Mouse (Mus musculus) adrenal gland (tissue): ENCODE results near the gene Hpn.

ENCODE experiments used
- intact Hi-C: fragments of 180-260 bp; cut with DNase I; formaldehyde crosslinking; loops from one replicate; pipeline ENCODE4 v1.15.1; 2025

The Hpn gene

GRCm38 (mm10) chr7:31144886-31145285 is 29.8 kb upstream of the Hpn start:
- intact Hi-C loops = no loop called here

DNA sequence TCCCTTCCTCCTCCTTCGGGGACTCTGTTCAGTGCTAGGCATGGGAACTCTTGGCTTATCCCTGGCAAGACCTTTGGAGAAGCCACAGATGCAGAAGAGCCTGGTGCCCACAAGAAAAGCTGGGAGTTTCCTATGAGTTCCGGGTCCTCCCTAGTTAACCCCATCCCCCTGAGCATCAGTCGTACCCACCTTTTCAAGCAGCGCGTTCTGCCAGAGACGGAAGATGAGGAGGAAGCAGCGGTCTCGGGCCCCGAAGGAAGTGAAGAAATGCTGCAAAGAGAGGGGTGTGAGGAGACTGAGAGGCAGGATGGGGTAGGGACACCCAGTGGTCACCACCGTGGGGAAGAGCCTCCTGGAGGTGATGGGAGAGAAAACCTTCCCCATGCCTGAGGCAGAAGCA is 25.9 kb upstream of the Hpn start:
- intact Hi-C loops = no loop called here

DNA sequence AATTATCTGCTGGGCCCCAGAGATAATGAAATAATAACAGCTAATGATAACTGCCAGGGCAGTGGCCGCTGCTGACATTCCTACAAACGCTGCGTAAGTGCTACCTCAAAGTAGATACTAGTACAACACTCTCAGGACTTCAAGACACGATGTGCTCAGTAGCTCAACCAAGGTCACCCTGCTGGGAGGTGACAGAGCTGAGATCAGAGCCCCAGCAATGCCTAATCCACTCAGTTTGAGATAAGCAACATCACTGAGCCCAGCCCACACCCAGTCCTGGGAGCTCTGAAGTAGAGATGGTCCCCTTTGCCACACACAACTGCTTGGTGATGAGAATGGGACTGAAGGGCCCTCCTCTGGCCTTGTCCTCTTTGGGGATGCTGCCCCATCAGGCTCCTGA is 25.2 kb upstream of the Hpn start:
- intact Hi-C loops = no loop called here

DNA sequence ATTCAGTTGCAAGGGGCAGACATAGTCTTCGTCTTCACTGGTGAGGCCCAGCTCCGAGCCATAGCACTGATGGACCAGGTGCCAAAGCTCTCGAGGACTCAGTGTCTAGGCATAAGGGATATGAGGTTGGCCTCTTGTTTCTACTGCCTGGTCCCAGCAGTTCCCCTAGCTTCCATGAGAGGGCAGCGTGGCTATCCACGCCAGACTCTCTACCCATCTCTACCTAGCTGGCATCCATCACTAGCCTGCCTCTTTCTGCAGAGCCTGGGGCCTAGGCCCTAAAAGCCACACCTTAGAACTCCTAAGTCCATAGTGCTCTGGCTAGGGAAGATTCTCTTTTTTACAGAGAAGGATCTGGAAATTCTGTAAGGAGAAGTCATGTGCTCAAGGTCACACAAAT is 24.7 kb upstream of the Hpn start:
- intact Hi-C loops = loop anchor here (2.0 to 5.0 kb wide), 2 partner anchors 33 to 37 kb away; no protein-coding TSS in a partner anchor

- intact Hi-C loops = loop anchor here (5.0 kb wide), 1 partner anchor 33 kb away; no protein-coding TSS in a partner anchor
Observed at GRCm38 (mm10) chr7:31135717-31136116, 20.6 kb upstream of the Hpn start.

DNA sequence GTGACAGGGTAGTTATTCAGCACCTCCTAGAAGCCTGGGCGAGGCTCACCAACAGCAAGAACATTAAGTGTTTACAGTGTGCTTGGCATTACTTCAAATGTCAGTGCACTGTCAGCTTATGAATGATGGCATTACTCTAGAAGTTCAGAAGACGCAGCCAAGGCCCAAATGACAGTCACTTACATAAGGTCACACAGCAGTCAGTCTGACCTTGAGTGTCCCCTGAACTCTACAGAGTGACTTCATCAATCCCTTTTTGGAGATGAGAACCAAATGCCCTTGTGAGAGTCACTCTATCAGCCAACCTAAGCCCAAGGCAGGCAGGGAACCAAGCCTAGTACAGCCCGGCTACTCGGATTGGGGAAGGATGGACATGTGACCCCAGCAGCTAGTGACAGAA is 16.8 kb upstream of the Hpn start:
- intact Hi-C loops = loop anchor here (1.0 kb wide), 1 partner anchor 38 kb away; no protein-coding TSS in a partner anchor

GRCm38 (mm10) chr7:31130841-31131240 is 15.8 kb upstream of the Hpn start:
- intact Hi-C loops = no loop called here

DNA sequence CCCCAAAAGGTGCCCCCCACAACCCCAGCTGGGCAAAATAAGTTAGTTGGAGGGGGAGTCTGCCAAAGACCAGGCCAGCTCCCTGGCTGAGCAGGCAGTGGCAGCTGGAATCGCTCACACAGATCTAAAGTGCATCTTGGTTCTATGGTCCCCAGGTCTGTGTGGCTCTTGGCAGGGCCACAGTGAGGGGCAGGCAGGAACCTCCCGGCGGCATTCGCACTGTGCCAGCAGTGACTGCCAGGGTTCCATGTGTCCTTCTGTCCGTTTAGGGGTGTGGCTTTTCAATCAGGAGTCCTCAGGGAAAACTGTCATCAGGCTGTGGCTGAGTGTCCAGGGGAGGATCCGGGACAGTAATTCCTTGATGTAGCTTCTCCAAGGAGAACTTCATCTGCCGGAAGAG is 15.1 kb upstream of the Hpn start:
- intact Hi-C loops = no loop called here

GRCm38 (mm10) chr7:31128157-31128705 is 13.1 kb upstream of the Hpn start:
- intact Hi-C loops = no loop called here

DNA sequence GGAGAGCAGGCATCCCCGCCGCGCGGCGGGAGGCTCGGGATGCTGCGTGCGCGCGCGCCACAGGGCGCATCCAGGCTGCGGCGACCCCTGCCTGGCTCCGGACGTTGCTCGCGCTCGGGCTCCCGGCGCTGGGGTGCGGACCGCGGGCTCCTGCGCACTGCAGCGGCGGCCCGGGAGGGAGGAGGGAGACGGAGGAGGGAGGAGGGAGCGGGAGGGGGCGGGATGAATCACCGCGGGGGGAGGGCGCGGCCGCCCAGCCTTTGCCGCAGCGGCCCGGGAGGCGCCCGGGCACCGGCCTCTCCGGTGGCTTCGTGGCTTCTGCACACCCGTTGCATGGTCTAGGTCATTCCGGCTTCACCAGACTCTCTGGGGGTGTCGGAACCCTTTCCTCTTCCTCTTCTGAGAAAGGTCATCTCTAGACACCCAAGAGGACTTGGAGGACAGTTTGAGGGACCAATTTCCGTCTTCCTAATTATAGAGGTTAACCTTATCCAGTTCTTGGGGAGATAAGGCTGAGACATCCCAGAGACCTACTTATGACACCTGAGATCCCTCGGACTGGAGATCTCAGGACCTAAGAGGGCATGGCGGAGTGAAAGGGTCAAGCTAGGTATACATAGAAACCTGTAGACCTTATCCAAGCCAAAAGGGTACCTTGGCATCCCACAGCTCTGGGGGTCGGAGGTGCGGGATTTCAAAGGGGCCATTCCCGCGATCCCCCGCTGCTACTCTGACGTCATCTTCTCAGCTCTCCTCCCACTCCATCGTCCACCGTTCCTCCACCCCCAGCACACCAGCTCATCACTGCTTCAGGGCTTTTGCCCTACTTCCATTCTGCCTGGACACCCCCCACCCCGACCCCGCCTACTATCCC is 12.0 kb upstream of the Hpn start, which contains the start of gene Scn1b:
Scn1b (minus strand) TSS at position 153 of the 874 bp plus-strand sequence.
- intact Hi-C loops = no loop called here

DNA sequence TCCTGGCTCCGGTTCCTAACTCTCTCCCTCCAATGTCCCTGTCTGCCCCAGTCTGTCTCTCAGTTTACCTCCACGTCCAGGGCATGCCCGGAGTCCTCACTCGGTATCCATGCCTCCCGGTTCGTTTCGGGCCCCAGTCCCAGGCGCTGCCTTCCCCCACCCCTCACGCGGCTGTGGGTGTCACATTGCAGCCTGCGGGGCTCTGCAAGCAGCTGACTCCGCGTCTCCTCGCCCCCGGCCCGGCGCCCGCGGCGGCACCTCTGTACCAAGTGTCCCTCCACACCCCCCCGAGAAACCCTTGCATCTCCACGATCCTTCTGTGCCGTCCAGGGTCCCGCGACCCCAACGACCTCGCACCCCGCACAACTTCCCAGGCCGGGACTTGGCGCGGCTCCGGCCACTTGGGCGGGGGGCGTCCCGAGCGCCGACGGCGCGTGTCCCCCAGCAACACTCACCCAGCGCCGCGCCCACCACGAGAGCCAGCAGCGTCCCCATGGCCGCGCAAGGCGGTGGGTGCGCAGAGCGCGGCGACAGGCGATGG is 11.2 kb upstream of the Hpn start:
- intact Hi-C loops = no loop called here

DNA sequence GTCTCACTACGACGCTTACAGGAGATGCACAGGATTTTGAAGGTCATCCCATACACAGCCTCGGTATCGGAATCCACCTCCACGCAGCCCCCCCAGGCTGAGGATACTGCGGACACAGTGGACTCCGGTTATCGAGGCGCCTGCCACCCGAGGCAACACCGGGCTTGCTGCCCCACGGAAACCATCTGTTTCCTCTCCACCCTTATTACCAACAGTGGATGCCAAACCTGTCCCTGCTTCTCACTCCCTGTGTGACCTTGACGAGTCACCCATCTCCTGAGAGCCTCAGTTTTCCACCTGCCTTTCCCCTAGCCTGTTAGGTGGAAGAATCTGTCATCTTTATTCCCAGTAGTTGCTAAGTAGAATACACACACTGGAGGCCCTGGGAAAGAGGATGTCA is 10.0 kb upstream of the Hpn start:
- intact Hi-C loops = no loop called here

- intact Hi-C loops = no loop called here
Observed at GRCm38 (mm10) chr7:31124381-31124780, 9.3 kb upstream of the Hpn start.

DNA sequence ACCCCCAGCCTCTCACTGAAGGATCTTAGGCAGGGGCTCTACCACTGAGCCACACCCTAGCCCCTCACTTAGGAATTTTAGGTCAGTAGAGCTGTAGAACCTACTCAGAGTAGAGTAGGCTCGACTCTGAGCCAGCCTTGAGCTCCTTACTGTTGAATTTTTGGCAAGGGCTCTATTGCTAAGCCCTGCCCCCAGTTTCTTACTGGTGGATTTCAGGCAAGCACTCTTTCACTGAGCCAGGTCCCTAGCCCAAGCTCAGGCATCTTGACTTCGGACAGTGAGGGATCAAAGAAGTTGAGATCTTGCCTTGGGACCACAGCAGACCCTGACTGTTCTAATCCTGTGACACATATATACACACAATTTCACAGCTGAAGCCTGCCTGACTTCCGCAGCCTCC is 8.6 kb upstream of the Hpn start:
- intact Hi-C loops = no loop called here

DNA sequence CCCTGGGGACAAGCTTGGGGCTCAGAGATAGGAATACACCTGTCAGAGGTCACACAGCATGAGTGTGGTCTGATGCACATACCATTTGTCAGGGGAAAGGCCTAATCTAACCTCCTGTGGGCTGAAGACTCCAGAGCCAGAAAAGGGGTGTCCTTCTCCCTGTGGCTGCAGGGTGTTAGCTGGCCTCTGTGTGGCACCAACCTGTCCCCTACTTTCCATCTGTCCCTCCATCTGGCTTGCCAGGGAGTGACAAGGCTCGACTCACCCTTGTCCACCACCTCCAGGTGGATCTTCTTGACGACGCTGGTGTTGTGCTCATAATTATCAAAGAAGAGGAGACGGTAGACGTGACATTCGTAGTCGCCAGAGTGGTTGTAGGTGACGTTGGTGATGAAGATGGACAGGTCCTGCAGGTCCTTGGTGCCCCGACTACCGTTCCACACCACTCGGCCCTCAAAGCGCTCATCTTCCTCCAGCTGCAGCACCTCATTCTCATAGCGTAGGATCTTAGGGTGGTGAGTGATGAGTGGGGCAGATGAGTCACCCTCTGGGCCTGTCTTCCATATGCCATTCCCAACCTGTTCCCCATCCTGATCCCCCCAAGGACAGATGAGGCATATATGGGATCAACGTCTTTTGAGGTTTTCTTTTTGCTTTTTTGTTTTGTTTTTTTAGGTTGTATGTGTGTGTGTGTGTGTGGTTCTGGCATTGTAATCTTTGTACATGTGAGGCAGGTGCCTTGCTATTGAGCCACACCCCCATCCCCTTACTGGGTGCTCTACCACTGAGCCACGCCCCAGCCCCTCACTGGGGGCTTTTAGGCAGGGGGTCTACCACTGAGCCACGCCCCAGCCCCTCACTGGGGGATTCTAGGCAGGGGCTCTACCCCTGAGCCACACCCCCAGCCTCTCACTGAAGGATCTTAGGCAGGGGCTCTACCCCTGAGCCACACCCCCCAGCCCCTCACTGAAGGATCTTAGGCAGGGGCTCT is 7.8 kb upstream of the Hpn start:
- intact Hi-C loops = no loop called here

DNA sequence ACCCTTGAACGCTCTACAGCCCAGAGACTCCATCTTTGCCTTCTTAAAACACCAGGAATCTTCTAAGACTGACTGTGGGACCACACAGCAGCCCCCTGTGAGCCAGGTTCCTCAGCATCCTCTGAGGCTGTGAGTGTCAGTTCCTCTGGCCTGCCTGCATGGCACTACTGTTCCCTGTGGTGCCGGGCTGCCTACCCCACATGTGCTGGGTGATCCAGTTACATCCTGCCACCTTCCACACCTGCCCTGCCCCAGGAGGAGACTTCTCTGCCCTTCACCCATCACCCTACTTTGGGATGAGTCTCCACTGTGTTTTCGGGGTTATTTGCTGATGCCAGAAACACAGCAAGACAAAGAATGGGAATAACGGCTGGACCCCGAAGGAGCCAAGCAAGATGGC is 4.5 kb upstream of the Hpn start:
- intact Hi-C loops = no loop called here

- intact Hi-C loops = no loop called here
Observed at GRCm38 (mm10) chr7:31118486-31118885, 3.4 kb upstream of the Hpn start.

DNA sequence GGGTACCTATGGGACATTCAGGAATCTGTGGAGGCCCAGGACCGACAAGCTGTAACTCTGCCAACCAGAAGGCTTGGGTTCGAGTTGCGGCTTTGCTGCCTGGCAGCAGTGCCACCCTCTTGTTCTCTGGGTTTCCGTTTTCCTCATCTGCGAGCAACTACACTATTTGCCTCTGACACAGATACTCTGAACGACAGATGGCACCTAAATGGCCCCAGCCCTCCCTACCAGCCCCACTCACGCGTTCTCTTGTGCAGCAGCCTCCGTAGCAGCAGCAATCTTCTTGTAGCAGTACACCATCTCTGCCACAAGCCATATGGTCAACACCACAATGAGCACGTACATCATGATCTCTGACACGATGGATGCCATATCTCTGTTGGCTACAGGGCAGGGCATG is 2.4 kb upstream of the Hpn start:
- intact Hi-C loops = no loop called here

DNA sequence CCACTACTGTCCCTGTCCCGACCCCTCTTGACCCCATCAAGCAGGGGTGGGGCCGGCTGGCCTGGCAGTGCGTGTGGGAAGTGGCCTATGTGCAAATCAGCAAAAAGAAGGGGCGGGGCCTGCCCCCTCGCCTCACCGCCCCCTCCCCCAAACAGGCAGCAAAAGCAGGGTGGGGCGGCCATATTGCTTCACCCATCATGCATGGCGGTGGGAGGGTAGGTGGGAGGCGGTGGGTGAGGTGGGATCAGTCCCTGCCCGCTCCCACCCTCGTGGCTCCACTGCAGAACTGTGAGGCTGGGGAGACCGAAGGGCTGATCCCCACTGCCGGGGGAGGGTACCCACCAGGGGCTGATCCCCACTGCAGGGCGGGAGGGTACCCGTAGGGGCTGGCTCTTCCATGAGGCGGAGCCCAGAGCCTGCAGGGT is 1.6 kb upstream of the Hpn start:
- intact Hi-C loops = no loop called here

GRCm38 (mm10) chr7:31115587-31116043 is 525 bp upstream of the Hpn start:
- intact Hi-C loops = no loop called here

DNA sequence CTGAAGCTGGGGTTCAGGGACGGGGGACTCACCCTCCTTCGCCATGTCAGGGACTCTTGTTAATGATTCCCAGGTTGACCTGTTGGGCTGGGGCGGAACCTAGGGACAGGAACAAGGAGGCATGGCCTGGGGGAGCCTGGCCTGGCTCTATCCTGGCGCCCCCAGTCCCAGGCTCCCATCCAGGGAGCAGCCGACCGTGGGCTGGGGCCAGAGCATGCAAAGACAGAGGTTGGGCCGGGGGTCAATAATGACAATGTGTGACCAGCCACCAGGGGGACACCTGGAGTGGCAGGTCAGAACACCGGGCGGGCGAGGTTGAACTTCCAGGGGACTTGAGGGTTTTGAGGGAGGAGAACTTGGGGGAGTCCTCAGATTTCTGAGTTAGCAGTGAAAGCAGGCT is 444 bp downstream of the Hpn start:
- intact Hi-C loops = no loop called here
